Mouse (Mus musculus) thymus, adult 2 months (tissue): ENCODE measurements at regions not wholly inside any gene's neighbourhood (a gene's known extent, or its start where the extent isn't known, plus 50 kb on each side); places are given as distances from the start of the nearest gene placed in this dataset.

Experiments
- DNase-seq: peaks from one replicate; pipeline ENCODE4 v3.0.0; 2021
- H3K27ac ChIP-seq: fragments of 200-500 bp; 2 replicates; pipeline ENCODE4 v1.5.1; 2012; ENCODE audit warnings: low read length, control low read depth; ENCODE audit not compliant: control insufficient read depth, insufficient read depth
- H3K27me3 ChIP-seq: fragments of 200-500 bp; 2 replicates; pipeline ENCODE4 v1.6.1; 2012; ENCODE audit warnings: mild to moderate bottlenecking, low read length, moderate library complexity, mixed read lengths; ENCODE audit not compliant: control insufficient read depth, insufficient read depth
- H3K36me3 ChIP-seq: fragments of 200-500 bp; 2 replicates; pipeline ENCODE4 v1.6.1; 2012; ENCODE audit warnings: mild to moderate bottlenecking, low read length, moderate library complexity; ENCODE audit not compliant: control insufficient read depth, insufficient read depth
- H3K4me1 ChIP-seq: fragments of 200-500 bp; replicated peaks from 2 replicates; pipeline ENCODE4 v1.6.1; 2012; ENCODE audit warnings: low read length; ENCODE audit not compliant: control insufficient read depth, insufficient read depth
- H3K4me3 ChIP-seq: fragments of 200-500 bp; 2 replicates; pipeline ENCODE4 v1.5.1; 2012; ENCODE audit warnings: mild to moderate bottlenecking, low read length, control low read depth, moderate library complexity; ENCODE audit not compliant: control insufficient read depth, insufficient read depth
- CTCF ChIP-seq: fragments of 200-500 bp; IDR thresholded peaks from 2 replicates; pipeline ENCODE4 v1.5.1; 2012; ENCODE audit warnings: mild to moderate bottlenecking, control low read depth, low read length, moderate library complexity, borderline replicate concordance; ENCODE audit not compliant: control insufficient read depth, poor library complexity, insufficient read depth; ENCODE audit errors: extremely low read depth
- POLR2A ChIP-seq: fragments of 200-500 bp; IDR thresholded peaks from 2 replicates; pipeline ENCODE4 v1.6.1; 2012; ENCODE audit warnings: mild to moderate bottlenecking, low read length, control low read depth, moderate library complexity; ENCODE audit not compliant: control insufficient read depth, poor library complexity, insufficient read depth; ENCODE audit errors: extremely low read depth
- WGBS: fragments of 180-500 bp; shearing (Covaris S2); methylation state at CpG from one replicate; pipeline ENCODE4 v1.1.7; 2018; 5-methylcytosine and 5-hydroxymethylcytosine counted together

DNA sequence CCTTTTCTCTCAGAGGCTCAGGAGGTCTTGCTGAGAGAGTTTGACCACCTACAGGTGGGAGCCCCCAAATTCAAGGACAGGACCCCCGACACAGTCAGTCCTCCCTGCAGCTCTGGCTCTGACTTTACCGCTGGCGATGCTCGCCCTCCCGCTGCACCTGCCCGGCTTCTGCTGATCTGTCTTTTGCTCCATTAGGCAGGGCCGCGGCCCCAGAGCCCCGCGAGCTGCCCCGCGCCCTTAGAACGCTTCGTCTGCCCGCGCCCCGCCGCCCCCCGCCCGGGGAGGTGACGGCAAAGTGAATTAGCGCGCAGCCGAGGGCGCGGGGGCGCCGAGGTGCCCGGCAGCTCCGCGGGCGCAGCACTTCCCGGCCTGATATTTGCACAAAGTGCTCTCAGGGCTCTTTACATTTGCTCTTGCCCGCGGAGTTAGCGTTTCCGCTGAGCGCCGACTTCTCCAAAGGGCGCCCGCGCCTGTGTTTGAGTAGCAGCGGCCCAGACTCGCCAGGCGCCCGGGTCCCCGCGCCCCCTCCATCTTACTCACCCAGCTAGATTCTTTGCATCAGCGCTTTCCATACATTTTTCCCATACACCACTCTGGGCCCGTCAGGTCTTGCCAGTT, 260.7 kb upstream of the 4930535I16Rik start:
- TF ChIP-seq POLR2A = no peak
- TF ChIP-seq CTCF = no peak
- WGBS = 3% methylated on average over 50 of the region's 50 CpGs
- DNase-seq = no peak
- Histone ChIP-seq H3K36me3 (no peaks in the 10 kb centered on the region), H3K4me3 (no peak overlapping the region), H3K4me1 (no peaks in the 10 kb centered on the region; the same call in 1 of the 2 replicates), H3K27ac (no peak overlapping the region), H3K27me3 (no peaks in the 10 kb centered on the region; the same call in 1 of the 2 replicates)

DNA sequence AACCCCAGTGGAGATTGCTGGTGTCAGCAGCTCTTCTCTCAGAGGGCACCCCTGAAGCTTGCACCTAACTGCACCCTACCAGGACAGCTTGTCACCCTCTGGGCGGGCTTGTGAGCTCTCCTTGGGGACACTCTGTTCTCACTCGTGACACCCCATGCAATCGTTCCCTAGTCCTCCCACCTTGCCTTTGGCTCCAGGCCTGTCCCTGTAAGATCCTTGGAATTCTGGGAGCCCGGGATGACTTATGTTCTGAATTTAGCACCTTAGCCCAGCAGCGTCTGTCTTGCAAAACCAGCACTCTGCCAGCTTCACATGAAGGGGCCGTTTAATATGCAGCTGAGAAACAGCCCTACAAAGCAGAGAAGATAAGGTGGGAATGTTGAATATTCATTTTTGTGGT, 257.7 kb upstream of the 4930535I16Rik start:
- Histone ChIP-seq H3K4me1 (no peaks in the 10 kb centered on the region; the same call in 1 of the 2 replicates), H3K27ac (no peak overlapping the region), H3K27me3 (no peaks in the 10 kb centered on the region; the same call in 1 of the 2 replicates), H3K36me3 (no peaks in the 10 kb centered on the region), H3K4me3 (no peak overlapping the region)
- no peak for DNase-seq
- WGBS = 50% methylated on average over 6 of the region's 6 CpGs
- TF ChIP-seq POLR2A (no peak), CTCF (no peak)

DNA sequence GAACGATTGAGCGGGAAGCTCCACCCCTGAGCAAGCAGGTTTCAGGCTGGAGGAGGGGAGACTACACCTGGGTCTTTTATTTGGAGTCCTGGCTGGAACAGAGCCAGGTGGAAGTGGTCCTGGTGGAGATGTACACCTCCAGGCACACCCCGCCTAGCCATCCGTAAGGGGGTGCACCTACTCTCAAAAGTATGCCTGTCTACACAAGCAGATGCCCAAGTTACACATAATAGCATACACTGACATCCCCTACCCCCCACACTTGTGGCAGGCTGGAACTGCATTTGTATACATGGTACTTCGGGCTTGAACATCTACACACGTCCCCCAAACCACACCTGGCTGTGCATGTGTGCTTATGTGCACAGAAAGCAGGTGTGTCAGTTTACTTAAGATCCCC, 236.8 kb upstream of the 4930535I16Rik start:
- Histone ChIP-seq H3K4me3 (no peak overlapping the region), H3K27ac (no peak overlapping the region), H3K36me3 (no peaks in the 10 kb centered on the region), H3K27me3 (no peaks in the 10 kb centered on the region), H3K4me1 (no peaks in the 10 kb centered on the region)
- 88% methylated on average over 6 of the region's 6 CpGs for WGBS
- TF ChIP-seq POLR2A (no peak), CTCF (no peak)
- no peak for DNase-seq

DNA sequence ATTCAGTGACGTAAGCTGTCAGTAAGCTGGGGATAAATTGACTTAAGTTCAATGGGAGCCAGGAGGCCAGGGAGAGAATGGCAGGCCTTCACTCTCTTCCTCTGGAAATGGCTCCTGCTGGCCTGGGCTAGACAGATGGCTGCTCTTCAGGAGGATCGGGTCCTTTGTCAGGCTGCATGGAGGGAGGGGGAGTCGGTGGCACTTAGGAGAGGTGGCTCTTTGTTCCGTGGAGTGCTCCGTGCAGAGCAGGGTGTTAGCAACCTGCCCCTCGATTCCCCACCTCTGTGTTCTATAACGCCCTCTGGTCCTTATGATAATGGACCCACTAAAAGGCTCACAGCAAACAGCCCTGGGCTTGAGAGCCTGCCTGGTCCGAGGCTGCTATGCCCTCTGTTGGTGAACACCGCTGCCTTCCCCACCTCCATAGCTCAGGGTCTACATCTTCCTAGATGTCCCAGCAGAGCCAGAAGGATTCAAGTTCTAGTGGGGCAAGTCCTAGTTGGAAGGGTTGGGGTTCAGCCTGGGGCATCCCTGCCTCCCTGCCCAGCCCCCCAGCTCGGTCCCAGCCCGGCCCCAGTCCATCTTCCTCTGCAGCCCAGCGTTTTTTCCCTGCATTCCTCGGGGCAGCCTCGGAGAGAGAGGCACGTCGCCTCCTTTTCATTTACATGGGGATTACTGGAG, 232.1 kb upstream of the 4930535I16Rik start:
- H3K4me3 ChIP-seq = no peak overlapping the region
- no peak overlapping the region for H3K27ac ChIP-seq
- no peaks in the 10 kb centered on the region for H3K4me1 ChIP-seq
- H3K27me3 ChIP-seq = no peaks in the 10 kb centered on the region
- TF ChIP-seq CTCF (no peak), POLR2A (no peak)
- WGBS = 15% methylated on average over 16 of the region's 16 CpGs
- no peaks in the 10 kb centered on the region for H3K36me3 ChIP-seq
- DNase-seq = no peak

DNA sequence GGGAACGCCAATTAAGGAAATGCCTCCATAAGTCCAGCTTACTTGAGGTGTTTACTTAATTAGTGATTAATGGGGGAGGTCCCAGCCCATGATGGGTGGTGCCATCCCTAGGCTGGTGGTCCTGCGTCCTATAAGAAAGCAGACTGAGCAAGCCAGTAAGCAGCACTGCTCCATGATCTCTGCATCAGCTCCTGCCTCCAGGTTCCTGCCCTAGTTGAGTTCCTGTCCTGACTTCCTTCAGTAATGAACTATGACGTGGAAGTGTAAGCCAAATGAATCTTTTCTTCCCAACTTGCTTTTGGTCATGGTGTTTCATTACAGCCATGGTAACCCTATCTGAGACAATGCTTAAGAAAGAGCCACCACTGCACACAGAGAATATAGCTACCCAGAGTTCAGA, 231.2 kb upstream of the 4930535I16Rik start:
- TF ChIP-seq CTCF (no peak), POLR2A (no peak)
- 71% methylated on average over 3 of the region's 3 CpGs for WGBS
- Histone ChIP-seq H3K36me3 (no peaks in the 10 kb centered on the region), H3K27ac (no peak overlapping the region), H3K4me1 (no peaks in the 10 kb centered on the region), H3K27me3 (no peaks in the 10 kb centered on the region), H3K4me3 (no peak overlapping the region)
- no peak for DNase-seq

DNA sequence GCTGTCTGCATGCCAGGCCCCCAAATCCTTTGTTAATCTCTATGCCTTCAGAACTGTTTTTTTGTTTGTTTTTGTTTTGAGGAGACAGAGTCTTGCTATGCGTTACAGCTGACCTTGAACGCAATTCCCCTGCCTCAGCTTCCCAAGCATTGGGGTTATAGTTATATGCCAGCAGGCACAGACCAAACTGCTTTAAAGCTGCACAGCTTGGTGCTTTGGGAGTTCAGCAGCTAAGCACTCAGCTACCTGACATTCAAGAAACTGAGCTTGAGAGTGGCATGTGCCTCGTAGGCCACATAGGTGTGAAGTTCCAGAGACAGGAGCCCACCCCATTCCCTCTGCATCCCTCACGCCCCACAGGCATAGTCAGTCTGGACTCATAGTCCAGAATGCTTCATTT, 229.5 kb upstream of the 4930535I16Rik start:
- Histone ChIP-seq H3K4me3 (no peak overlapping the region), H3K27me3 (no peaks in the 10 kb centered on the region), H3K36me3 (no peaks in the 10 kb centered on the region), H3K27ac (no peak overlapping the region), H3K4me1 (no peaks in the 10 kb centered on the region)
- TF ChIP-seq POLR2A (no peak), CTCF (no peak)
- 74% methylated on average over 4 of the region's 4 CpGs for WGBS
- no peak for DNase-seq

DNA sequence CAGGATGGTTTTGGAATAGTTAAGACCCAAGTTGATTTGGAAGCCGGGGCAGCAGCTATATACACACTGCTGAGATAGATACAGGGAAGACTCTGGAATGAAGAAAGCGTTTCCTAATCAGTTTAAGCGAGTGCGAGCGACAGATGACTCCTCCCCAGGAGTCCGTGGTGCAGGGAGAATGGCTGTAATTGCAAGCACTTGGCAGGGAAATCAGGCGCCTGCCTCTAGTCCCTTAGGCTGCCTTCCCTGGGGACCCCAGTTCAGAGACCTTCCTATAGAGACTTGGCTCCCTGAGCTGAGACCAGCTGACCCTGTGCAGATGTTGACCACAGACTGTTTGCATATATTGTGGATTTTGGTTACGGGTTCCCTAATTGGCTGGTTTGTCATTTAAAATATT, 228.3 kb upstream of the 4930535I16Rik start:
- TF ChIP-seq CTCF (no peak), POLR2A (no peak)
- no peak overlapping the region for H3K27ac ChIP-seq
- H3K27me3 ChIP-seq = no peaks in the 10 kb centered on the region
- no peaks in the 10 kb centered on the region for H3K4me1 ChIP-seq
- no peak overlapping the region for H3K4me3 ChIP-seq
- no peak for DNase-seq
- 54% methylated on average over 8 of the region's 8 CpGs for WGBS
- no peaks in the 10 kb centered on the region for H3K36me3 ChIP-seq
